Mouse (Mus musculus) heart, postnatal 25 days (tissue): ENCODE results near the gene Col4a3bp. TPM values are rescaled to one million over a fixed set of nuclear protein-coding genes. Genes with fewer than 3 reads are reported as not detected.
A peak's percentile ranks its signal among the peaks of the same experiment; 100 is the strongest.
"Not testable (repeated sequence)": the region's sequence is repeated elsewhere in the genome, so short reads cannot be mapped to it uniquely, and the experiment has no call there.

Source experiments
- DNase-seq: peaks from one replicate; pipeline ENCODE4 v3.0.0; 2022; ENCODE audit warnings: low spot score
- intact Hi-C: fragments of 180-260 bp; cut with DNase I; formaldehyde crosslinking; loops from one replicate; pipeline ENCODE4 v1.15.1; 2025
- total RNA-seq, 2 experiments: library from RNA; stranded (reverse); gene quantifications; 2 replicates each; pipeline ENCODE4 v1.2.3; 2021

Gene Col4a3bp
- total RNA-seq, 2 experiments from 2014 or later: 35.8 to 41.1 TPM

DNA sequence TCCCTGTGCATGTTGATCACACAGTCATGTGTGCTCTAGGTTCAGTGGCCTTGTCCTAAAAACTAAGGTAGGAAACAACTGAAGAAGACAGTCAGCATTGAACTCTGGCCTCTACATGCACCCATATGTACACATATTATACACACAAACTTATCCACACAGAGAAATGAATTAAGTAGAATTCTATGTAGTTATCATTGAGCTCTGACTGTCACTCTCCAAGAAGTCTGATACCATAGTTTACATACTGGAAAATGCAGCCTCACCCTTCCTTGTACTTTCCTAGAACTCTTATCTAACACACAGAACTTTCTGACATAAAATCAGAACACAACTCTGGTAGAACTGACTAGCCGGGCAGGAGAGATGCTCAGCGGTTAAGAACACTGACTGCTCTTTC lies 61.8 kb downstream of the Col4a3bp start:
- DNase-seq: no peak
- intact Hi-C loops: no loop called here

DNA sequence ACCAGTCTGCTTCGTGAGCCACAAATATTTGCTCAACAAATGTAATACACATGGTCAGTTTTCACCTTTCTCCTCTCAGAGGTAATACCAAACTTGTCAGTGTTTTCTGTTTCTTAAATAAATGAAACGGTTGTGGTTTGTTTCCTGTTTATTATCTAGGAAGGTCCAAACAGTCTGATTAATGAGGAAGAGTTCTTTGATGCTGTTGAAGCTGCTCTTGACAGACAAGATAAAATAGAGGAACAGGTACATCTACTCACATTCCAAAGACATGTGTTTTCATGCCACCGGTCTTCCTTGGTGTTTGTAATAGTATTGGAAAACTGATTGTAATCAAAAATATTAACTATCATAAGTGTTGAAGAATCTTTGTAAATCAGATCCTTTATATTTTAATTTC lies 72.2 kb downstream of the Col4a3bp start:
- intact Hi-C loops: no loop called here
- no peak for DNase-seq

DNA sequence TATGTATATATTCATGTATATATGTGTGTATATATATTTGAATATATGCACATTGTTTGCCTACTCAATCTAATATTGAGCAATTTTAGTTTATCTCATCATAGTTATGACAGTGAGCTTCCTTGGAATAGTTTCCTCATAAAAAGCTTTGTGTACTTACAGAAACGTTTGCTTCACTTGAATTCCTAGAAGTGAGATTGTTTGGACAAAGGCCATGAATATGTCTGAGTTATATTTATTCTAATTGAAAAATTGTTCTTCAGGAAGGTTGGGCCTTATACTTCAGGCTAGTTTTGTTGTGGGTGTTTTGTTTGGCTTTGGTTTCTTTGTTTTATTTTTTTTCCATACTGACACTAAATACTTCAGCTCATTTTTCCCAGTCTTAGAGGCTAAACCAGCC lies 78.5 kb downstream of the Col4a3bp start:
- intact Hi-C loops: no loop called here
- DNase-seq: no peak

- DNase-seq: no peak
- intact Hi-C loops: no loop called here
Observed at GRCm38 (mm10) chr13:96630396-96630795, 88.0 kb downstream of the Col4a3bp start.

- no peak for DNase-seq
- intact Hi-C loops: no loop called here
Observed at GRCm38 (mm10) chr13:96644168-96644567, 101.8 kb downstream of the Col4a3bp start.

- intact Hi-C loops: no loop called here
- no peak for DNase-seq
Observed at GRCm38 (mm10) chr13:96645822-96646221, 103.4 kb downstream of the Col4a3bp start.

GRCm38 (mm10) chr13:96653041-96653440 lies 110.6 kb downstream of the Col4a3bp start:
- intact Hi-C loops: no loop called here
- DNase-seq: no peak

DNA sequence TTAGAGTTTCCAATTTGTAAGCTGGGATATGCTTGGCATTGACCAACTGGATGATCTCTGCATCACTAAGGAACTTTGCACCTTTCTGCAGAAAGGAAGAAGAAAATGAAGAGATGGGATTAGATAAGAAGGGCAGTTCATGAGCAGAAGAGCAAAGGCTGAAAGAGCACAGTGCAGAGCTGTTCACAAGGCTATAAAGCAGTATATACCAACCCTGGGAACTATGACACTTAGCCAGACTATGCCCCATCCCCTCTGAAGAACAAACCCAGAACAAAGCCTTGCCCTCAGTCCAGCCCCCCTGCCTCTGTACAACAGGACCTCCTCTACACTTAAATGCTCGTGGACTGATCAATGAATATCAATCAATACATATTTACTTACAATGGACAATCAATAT lies 114.3 kb downstream of the Col4a3bp start:
- intact Hi-C loops: no loop called here

GRCm38 (mm10) chr13:96658936-96659335 lies 116.5 kb downstream of the Col4a3bp start:
- no peak for DNase-seq
- intact Hi-C loops: no loop called here

More for the DNA sequence above, 114.3 kb downstream of the Col4a3bp start:
- no peak for DNase-seq

DNA sequence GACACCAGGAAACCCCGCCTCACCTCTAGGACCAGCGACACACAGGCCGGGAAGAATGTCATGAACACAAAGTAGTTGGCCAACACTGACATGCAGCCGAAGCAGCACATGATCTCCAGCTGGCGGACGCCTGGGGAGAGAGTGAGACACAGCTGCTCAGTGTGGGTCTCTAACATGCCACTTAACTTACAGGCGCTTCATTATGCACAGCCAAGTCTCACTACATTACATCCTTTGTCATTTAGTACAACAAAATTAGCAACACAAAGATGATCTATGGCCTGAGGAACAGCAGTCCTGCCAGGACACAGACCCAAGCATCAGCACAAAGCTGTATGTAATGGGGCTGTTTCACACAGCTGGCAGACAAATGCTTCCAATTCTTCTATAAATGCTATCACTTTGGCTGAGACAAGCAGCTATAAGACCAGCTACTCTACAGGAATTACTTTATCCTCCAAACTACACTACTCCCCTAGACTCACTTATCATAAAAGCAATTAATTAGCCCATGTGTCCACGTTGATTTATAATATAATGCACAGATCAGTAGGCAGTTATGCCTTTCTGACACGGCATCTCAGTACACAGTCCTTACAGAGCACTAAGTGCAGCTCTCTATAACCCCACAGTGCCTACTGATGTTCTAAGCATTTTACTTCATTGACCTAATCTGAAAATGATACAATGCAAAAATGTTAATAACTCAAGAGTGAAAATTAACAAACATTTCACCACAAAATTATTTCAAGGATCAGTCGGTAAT lies 117.9 kb downstream of the Col4a3bp start:
- intact Hi-C loops: no loop called here
- no peak for DNase-seq

GRCm38 (mm10) chr13:96663120-96663519 lies 120.7 kb downstream of the Col4a3bp start:
- intact Hi-C loops, DNase-seq: not testable (repeated sequence)

DNA sequence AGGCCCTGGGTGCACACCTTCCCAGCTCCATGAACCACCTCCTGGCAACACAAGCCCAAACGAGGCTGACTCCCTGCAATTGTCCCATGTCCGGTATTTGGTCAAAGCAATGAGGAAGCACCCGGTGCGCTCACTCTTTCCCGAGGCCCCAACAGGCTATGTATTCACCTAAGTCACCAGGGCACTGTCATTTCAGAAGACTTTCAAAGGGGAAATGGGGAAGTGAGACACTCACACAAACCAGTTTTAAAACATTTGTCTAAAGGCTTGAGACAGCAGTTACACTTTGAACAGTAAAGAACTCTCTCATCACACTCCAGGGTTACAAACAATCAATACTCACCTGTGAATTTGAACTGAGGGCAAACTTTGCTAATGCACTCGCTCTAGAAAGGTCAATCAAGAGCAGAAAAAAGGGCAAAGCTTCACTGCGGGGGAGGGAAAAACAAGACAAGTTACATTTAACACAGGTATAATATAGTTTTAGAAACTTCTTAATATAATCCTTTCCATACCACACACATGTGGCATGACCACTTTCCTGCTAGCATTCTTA lies 122.1 kb downstream of the Col4a3bp start:
- no peak for DNase-seq
- intact Hi-C loops: no loop called here

- intact Hi-C loops: loop anchor here (5.0 kb wide), 1 partner anchor 128 kb away; the partner anchor contains the start of genes Col4a3bp and Polk
- no peak for DNase-seq
Observed at GRCm38 (mm10) chr13:96670019-96670405, 127.6 kb downstream of the Col4a3bp start.

- peak; percentile 97 for DNase-seq
- intact Hi-C loops: loop anchor here (5.0 kb wide), 1 partner anchor 128 kb away; the partner anchor contains the start of genes Col4a3bp and Polk
Observed at GRCm38 (mm10) chr13:96670406-96671077, 128.1 kb downstream of the Col4a3bp start, which contains the start of gene Hmgcr. Gene Hmgcr, minus strand, starts transcription at chr13:96670936.

DNA sequence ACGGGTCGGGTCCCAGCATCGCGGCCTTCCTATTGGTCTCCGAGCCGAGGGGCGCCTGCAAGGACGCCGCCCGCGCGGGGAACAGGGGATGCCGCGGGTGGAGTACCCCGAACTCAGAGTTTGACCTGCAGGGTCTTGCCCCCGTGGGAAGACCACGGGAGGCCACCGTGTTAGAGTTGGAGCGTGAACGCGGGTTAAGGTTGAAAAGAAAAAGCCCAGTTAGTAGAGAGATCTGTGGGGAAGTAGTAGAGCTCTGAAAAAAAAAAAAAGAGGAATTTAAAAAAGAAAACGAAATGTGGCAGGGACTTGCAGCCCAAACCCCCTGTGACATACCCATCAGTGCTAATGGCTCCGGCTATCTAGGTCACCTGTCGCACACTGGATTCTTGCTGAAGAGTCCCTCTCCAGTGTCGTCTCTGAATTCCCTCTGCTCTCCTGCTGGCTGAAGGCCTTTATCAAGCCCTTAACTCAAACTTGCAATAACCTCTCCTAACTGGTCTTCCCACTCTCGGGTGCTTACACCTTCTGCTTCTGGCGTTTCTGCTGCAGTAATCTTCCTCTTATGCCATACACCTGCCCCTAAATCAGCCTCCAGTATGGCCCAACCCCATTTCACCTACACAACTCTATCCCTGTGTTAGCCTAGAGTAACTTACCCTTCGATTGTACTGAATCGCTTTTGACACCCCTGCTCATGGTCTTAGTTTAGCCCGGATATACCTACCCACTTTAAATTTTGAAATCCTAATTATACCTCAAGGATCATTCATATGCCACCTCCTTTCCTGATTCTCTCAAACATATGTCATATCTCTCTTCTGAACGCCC lies 128.9 kb downstream of the Col4a3bp start:
- DNase-seq: no peak
- intact Hi-C loops: loop anchor here (5.0 kb wide), 1 partner anchor 129 kb away; the partner anchor contains the start of genes Col4a3bp and Polk

- intact Hi-C loops: loop anchor here (5.0 kb wide), 1 partner anchor 130 kb away; the partner anchor contains the start of genes Col4a3bp and Polk
- no peak for DNase-seq
Observed at GRCm38 (mm10) chr13:96671906-96672234, 129.5 kb downstream of the Col4a3bp start.

DNA sequence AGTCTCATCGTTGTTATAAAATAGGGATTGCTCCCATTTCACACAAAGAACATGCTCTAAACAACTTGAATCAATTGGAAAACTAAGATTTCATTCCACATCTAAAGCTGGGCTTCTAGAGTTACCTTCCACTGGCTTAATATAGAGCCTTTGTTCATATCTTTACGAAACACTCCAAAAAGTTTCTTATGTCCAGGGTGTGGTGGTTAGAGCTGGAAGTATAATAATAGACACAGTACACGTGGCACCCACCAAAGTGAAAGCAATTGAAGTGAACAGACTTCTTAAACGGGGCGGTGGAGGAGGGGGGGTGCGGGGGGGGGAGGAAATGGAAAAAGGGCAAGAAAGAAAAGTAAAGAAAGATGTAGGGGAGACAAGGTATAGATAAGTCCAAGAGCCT lies 129.9 kb downstream of the Col4a3bp start:
- DNase-seq: no peak
- intact Hi-C loops: loop anchor here (5.0 kb wide), 1 partner anchor 130 kb away; the partner anchor contains the start of genes Col4a3bp and Polk

GRCm38 (mm10) chr13:96673817-96674216 lies 131.4 kb downstream of the Col4a3bp start:
- DNase-seq: no peak
- intact Hi-C loops: loop anchor here (5.0 kb wide), 1 partner anchor 132 kb away; the partner anchor contains the start of genes Col4a3bp and Polk

- DNase-seq: no peak
- intact Hi-C loops: no loop called here
Observed at GRCm38 (mm10) chr13:96675756-96676155, 133.3 kb downstream of the Col4a3bp start.

DNA sequence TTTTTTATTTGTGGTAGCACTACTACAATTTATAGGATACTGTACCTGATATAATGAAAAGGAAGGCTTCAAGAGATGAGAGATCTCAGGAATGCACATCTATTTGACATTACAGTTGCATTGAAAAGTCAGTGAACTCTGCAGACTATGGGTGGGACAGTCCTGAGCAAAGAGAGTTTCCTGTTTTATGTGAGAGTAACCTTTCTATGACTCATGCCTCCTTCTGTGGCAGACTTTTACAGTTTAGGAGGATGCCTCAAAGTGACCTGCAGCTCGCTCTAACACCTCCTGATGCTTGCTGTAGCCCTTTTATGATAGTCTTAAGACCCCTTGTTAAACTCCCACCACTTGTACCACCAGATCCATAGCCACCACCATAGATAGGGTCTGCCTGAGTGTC lies 134.7 kb downstream of the Col4a3bp start:
- no peak for DNase-seq
- intact Hi-C loops: no loop called here
